Mouse (Mus musculus) neural tube, embryonic 13.5 days (tissue): ENCODE measurements at regions not wholly inside any gene's neighbourhood (a gene's known extent, or its start where the extent isn't known, plus 50 kb on each side); places are given as distances from the start of the nearest gene placed in this dataset.

Experiments
- ATAC-seq: fragments of 200-750 bp; cut with Nextera tagmentation; 2 replicates; pipeline ENCODE4 v1.8.0; 2017; ENCODE audit warnings: low read depth, mild to moderate bottlenecking, moderate TSS enrichment, moderate library complexity
- H3K27ac ChIP-seq: fragments of 300-500 bp; sonication (generic); replicated peaks from 2 replicates; pipeline ENCODE4 v1.5.1; 2015; ENCODE audit warnings: moderate library complexity, mild to moderate bottlenecking, inconsistent platforms
- H3K27me3 ChIP-seq: fragments of 300-500 bp; sonication (generic); 2 replicates; pipeline ENCODE4 v1.6.1; 2015; ENCODE audit warnings: mild to moderate bottlenecking, inconsistent platforms
- H3K36me3 ChIP-seq: fragments of 300-500 bp; sonication (generic); 2 replicates; pipeline ENCODE4 v1.6.1; 2015; ENCODE audit warnings: mild to moderate bottlenecking, inconsistent platforms
- H3K4me1 ChIP-seq: fragments of 300-500 bp; sonication (generic); replicated peaks from 2 replicates; pipeline ENCODE4 v1.6.1; 2015; ENCODE audit warnings: inconsistent platforms
- H3K4me2 ChIP-seq: fragments of 300-500 bp; sonication (generic); 2 replicates; pipeline ENCODE4 v1.6.1; 2015; ENCODE audit warnings: inconsistent platforms, mild to moderate bottlenecking, moderate library complexity
- H3K4me3 ChIP-seq: fragments of 300-500 bp; sonication (generic); 2 replicates; pipeline ENCODE4 v1.5.1; 2015; ENCODE audit warnings: mild to moderate bottlenecking, inconsistent platforms
- H3K9ac ChIP-seq: fragments of 300-500 bp; sonication (generic); 2 replicates; pipeline ENCODE4 v1.6.1; 2015; ENCODE audit warnings: moderate library complexity, mild to moderate bottlenecking, inconsistent platforms
- H3K9me3 ChIP-seq: fragments of 300-500 bp; sonication (generic); 2 replicates; pipeline ENCODE4 v1.6.1; 2016; ENCODE audit warnings: inconsistent platforms
- WGBS: fragments of 180-500 bp; shearing (Covaris S2); methylation state at CpG from one replicate; pipeline ENCODE4 v1.1.7; 2015; 5-methylcytosine and 5-hydroxymethylcytosine counted together

GRCm38 (mm10) chr6:47390436-47391002 lies 62.7 kb upstream of the Cul1 start:
- no peaks in the 10 kb centered on the region for H3K9me3 ChIP-seq
- 16% methylated on average over 7 of the region's 7 CpGs for WGBS
- ATAC-seq = peak; percentile 82
- no peak overlapping the region for H3K9ac ChIP-seq
- no peak overlapping the region for H3K4me3 ChIP-seq
- H3K4me2 ChIP-seq = no peak overlapping the region
- peaks cover 18% of the 10 kb centered on the region for H3K4me1 ChIP-seq
- H3K27me3 ChIP-seq = no peaks in the 10 kb centered on the region
- no peaks in the 10 kb centered on the region for H3K36me3 ChIP-seq
- peak overlapping the region; percentile 54 for H3K27ac ChIP-seq

GRCm38 (mm10) chr6:47391014-47391802 lies 62.0 kb upstream of the Cul1 start:
- 53% methylated on average over 3 of the region's 3 CpGs for WGBS
- Histone ChIP-seq H3K27me3 (no peaks in the 10 kb centered on the region), H3K9ac (no peak overlapping the region), H3K4me1 (peaks cover 18% of the 10 kb centered on the region), H3K27ac (no peak overlapping the region), H3K4me3 (no peak overlapping the region), H3K9me3 (no peaks in the 10 kb centered on the region), H3K36me3 (no peaks in the 10 kb centered on the region), H3K4me2 (no peak overlapping the region)
- ATAC-seq = no peak

DNA sequence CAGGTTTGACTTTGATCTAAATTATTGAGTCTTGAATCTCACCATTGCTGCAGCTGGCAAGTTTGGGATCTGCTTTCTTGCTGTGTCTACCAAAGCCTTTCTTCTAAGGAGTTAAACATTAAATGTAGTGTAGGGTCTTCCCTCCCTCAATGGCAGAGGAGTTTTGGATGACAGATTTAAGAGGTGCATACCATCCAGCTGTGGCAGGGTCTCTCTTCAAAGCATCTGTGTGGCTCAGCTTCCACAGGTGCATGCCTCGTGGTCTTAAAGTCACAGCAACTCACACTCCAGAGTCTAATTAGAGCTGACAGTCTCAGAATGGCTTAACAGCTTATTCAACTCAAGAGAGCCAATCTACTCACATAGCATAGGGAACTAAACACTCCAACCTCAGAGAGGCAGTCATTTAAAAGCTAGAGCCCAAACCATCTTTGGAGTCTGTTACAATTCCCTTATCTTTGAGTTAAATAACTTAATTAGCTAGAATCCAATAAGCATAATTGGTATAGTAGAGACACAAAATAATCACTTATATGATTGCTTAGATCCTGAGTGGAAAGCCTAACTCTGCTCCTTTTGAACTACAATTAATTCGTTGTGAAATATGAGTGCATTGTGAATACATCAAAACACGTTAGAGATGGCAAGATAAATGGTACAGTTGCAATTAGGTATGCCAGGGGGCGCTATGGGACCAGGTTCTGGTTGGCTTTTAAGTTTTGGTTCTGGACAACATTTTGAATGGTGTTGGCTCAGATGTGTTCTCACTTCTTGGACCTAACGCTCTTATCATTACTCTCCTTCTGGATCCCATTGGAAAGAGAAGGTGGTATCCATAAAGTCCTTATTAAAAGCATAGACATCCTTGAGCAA lies 57.5 kb upstream of the Cul1 start:
- H3K36me3 ChIP-seq = no peaks in the 10 kb centered on the region
- no peak overlapping the region for H3K4me3 ChIP-seq
- no peaks in the 10 kb centered on the region for H3K27me3 ChIP-seq
- no peak overlapping the region for H3K4me2 ChIP-seq
- peaks cover 12% of the 10 kb centered on the region for H3K4me1 ChIP-seq
- no peak for ATAC-seq
- 46% methylated on average over 5 of the region's 5 CpGs for WGBS
- no peak overlapping the region for H3K9ac ChIP-seq
- H3K9me3 ChIP-seq = no peaks in the 10 kb centered on the region
- no peak overlapping the region for H3K27ac ChIP-seq
